Mouse (Mus musculus): Measurements from ENCODE around the gene Tox3.

Gene Tox3

DNA sequence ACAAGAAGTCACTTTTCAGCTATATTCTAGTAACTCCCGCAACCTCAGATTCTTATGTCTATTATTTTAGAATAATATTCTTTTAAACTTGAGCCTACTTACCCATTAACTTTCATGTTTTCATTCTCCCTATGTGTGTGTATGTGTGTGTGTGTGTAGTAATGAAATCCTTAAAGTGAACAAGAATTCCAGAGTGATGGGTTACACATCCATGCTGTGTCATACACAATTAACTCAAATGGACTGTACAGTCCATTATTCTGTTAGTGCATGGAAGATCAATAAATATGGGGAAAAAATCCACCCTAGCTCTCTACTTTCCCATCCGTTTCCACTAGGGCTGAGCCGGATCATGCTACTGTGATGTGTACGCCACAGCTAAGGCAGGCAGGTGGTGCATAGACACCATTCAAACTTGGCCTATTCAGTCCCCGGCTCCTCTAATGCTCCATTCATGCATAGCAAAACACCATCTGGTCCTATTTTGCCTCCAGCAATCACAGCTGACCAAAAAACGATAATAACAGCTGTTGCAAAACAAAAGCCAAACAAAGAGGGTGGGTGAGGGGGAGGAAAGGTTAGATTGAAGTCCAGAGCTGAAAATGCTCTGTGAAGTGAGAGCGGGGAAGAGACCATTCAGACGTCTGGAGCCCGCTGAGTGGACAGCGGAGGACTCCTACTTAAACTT lies 103.5 kb downstream of the Tox3 start:
- DNase-seq (ENCODE audit: extremely low spot score, low spot score): peak; percentile 59

DNA sequence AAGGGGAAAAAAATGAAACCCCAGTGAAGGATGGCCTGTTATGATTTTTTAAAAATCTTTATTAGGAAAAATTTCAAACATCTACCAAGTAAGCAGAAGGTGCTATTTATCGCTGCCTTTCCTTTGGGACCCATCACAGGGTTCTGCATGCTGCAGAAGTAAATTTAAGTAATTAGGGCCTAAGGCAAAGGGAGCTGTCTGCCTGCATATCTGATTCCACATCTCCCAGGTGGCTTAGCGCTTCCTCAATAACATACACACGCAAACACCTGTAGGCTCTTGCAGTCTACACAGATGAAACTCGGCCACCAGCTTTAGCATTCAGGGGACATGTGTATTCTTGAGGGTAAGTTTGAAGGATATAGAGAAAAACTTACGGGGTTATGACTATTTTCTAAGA lies 104.2 kb downstream of the Tox3 start:
- DNase-seq (ENCODE audit: extremely low spot score, low spot score): no peak

DNA sequence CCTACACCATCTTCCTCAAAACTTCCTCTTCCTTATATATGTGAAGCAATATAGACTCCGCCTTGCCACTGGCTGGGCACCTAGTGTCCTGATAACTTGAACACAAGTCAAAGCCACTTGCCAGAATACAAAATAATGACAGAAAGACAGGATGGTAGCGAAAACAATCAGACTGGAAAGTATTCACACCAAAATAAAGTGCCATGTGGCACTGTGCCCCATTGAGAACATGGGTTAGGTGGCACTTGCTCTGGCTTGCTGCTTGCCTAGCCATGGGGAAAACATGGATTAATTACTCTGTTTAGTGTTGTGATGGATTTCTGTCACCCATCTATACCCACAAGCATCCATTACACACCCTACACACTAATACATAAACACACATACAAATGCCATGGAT lies 105.8 kb downstream of the Tox3 start:
- no peak for DNase-seq (ENCODE audit: extremely low spot score, low spot score)

DNA sequence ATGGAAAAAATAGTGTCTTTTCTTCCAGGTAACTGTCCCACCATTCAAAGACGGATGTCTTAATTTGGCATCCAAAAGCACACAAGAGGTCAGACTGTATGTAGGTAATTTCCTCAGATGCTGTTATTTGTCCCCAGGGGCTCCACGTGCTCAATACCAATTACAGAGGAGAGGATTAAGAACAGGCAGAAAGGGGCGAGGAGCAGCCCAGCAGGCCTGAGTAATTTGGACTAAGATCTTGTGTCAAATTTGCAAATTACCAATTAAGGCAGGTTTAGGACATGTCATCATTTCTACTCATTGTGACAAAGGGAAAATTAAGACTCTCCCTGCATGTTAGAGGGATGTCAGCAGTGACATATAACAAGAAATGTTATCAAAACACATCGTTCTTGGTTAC lies 106.7 kb downstream of the Tox3 start:
- no peak for DNase-seq (ENCODE audit: extremely low spot score, low spot score)

DNA sequence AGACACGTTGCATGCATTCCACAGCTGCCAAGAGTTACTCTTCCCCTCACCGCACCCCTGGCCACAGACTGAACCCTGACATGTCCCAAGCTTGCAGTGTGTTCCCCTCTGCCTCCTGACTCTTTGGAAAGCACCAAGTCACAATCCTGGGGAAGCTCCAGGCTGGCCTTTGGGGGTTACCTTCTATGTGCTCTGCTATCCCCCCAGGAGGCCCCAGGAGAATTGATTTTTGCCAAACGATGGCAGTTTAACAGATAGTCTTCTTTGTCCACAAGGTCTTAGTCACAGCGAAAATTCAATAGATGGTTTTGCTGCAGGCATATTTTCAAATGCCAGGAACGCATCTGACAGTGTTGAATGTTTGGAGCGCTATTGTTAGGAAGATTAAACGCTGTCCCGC lies 115.6 kb downstream of the Tox3 start:
- DNase-seq (ENCODE audit: extremely low spot score, low spot score): no peak

DNA sequence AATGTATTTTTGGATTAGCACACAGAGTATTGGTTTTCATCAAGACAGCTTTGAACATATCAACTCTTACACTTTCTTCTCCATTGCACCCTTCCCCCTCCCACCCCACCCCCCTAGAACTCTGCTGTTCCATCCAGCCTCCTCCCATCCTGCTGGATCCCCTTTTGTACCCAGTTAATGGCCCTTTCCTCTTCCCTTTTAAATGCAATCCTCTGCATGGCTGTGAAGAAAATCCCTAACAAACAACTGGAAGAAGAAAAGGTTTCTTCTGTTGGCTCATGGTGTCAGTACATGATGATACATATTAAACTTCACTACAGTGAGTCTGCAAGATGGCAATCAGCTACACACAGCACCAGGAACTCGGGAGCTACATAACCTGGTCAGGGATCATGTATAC lies 124.0 kb downstream of the Tox3 start:
- DNase-seq (ENCODE audit: extremely low spot score, low spot score): no peak

DNA sequence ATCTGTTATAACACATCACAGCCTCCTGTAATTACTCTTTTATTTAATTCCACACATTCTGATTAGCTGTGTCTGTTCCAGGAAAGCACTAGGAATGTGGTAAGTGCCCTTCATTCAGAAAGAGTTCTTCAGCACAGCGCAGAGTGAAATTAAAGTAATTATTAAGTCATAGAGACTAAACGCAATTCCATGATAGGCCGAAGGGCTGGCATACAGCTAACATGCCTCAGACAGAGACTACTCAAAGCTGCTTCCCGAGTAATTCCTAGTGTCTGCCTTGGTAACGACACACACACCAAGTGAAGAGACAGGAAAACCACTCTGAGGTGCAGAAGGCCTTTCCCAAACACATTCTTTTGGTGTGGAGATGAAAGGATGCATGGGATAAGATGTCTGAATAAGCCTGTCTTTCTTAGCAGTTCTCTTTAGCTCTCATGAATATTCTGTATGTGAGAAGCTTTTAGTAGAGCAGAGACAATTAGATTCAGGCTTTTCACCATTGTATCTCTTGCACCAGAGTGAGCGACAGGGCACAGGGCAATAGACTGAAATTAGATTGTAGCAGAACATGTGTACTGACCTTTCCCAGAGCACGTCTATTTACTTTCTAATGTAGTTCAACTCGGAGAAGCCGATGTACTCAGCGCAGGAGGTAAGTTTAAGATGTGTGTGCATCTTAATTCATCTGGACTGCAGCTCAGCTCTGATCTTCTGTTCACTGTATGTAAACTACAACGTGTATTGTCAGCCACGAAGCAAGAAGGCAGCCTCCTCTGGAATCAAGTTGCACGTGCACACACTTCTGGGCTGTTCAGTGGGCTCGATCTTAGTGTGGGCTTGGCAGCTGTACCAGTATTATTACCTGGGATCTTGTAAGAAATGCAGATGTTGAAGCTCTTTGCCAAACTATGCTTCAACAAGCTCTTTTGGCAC lies 138.8 kb downstream of the Tox3 start:
- no peak for DNase-seq (ENCODE audit: extremely low spot score, low spot score)
